Mouse (Mus musculus): ENCODE measurements at regions not wholly inside any gene's neighbourhood (a gene's known extent, or its start where the extent isn't known, plus 50 kb on each side); places are given as distances from the start of the nearest gene placed in this dataset.

GRCm38 (mm10) chr4:87570470-87570891 lies 340.2 kb upstream of the Slc24a2 start:
- 62% methylated on average over 13 of the region's 13 CpGs for WGBS
- Histone ChIP-seq H3K27me3 (replicated peaks; ENCODE audit: control insufficient read depth, insufficient read depth, low read length) (no peaks in the 10 kb centered on the region), H3K9ac (ENCODE audit: low read length) (no peak overlapping the region), H3K9me3 (ENCODE audit: control insufficient read depth, low read length) (no peaks in the 10 kb centered on the region), H3K27ac (ENCODE audit: low read depth) (no peak overlapping the region), H3K4me2 (ENCODE audit: low read length) (no peak overlapping the region), H3K36me3 (ENCODE audit: control insufficient read depth, insufficient read depth, low read length) (no peaks in the 10 kb centered on the region), H3K4me3 (ENCODE audit: low read depth, low read length) (no peak overlapping the region), H3K4me1 (replicated peaks; ENCODE audit: control insufficient read depth, insufficient read depth, low read length) (no peaks in the 10 kb centered on the region)
- no peak for ATAC-seq (replicated peaks; ENCODE audit: low FRiP score, low TSS enrichment, low read depth)
- DNase-seq (ENCODE audit: low spot score) = no peak

- Histone ChIP-seq H3K36me3 (ENCODE audit: control insufficient read depth, insufficient read depth, low read length) (no peaks in the 10 kb centered on the region), H3K27me3 (replicated peaks; ENCODE audit: control insufficient read depth, insufficient read depth, low read length) (no peaks in the 10 kb centered on the region), H3K4me1 (replicated peaks; ENCODE audit: control insufficient read depth, insufficient read depth, low read length) (no peaks in the 10 kb centered on the region), H3K4me2 (ENCODE audit: low read length) (no peak overlapping the region), H3K4me3 (ENCODE audit: low read depth, low read length) (no peak overlapping the region), H3K9me3 (ENCODE audit: control insufficient read depth, low read length) (no peaks in the 10 kb centered on the region), H3K27ac (ENCODE audit: low read depth) (no peak overlapping the region), H3K9ac (ENCODE audit: low read length) (no peak overlapping the region)
- 85% methylated on average over 2 of the region's 2 CpGs for WGBS
- ATAC-seq (replicated peaks; ENCODE audit: low FRiP score, low TSS enrichment, low read depth) (no peak), DNase-seq (ENCODE audit: low spot score) (no peak)
Observed at GRCm38 (mm10) chr4:87566616-87567015, 336.3 kb upstream of the Slc24a2 start.

- ATAC-seq (replicated peaks; ENCODE audit: low FRiP score, low TSS enrichment, low read depth) (no peak), DNase-seq (ENCODE audit: low spot score) (no peak)
- no peaks in the 10 kb centered on the region for H3K36me3 ChIP-seq (ENCODE audit: control insufficient read depth, insufficient read depth, low read length)
- H3K27me3 ChIP-seq (replicated peaks; ENCODE audit: control insufficient read depth, insufficient read depth, low read length) = no peaks in the 10 kb centered on the region
- H3K4me1 ChIP-seq (replicated peaks; ENCODE audit: control insufficient read depth, insufficient read depth, low read length) = no peaks in the 10 kb centered on the region
- no peak overlapping the region for H3K4me2 ChIP-seq (ENCODE audit: low read length)
- H3K4me3 ChIP-seq (ENCODE audit: low read depth, low read length) = no peak overlapping the region
- 66% methylated on average over 3 of the region's 3 CpGs for WGBS
- peaks cover 8% of the 10 kb centered on the region; the same call in 1 of the 2 replicates for H3K9me3 ChIP-seq (ENCODE audit: control insufficient read depth, low read length)
- H3K9ac ChIP-seq (ENCODE audit: low read length) = no peak overlapping the region
- H3K27ac ChIP-seq (ENCODE audit: low read depth) = no peak overlapping the region
Observed at GRCm38 (mm10) chr4:87554912-87555311, 324.6 kb upstream of the Slc24a2 start.

Data from intestine, embryonic 14.5 days (tissue).